Mouse (Mus musculus) thymus, adult 2 months (tissue): ENCODE data around the gene BC024978. TPM values are rescaled to one million over a fixed set of nuclear protein-coding genes. Genes with fewer than 3 reads are reported as not detected.

Experiments used
- DNase-seq: peaks from one replicate; pipeline ENCODE4 v3.0.0; 2021
- H3K27ac ChIP-seq: fragments of 200-500 bp; 2 replicates; pipeline ENCODE4 v1.5.1; 2012; ENCODE audit warnings: low read length, control low read depth; ENCODE audit not compliant: control insufficient read depth, insufficient read depth
- H3K27me3 ChIP-seq: fragments of 200-500 bp; 2 replicates; pipeline ENCODE4 v1.6.1; 2012; ENCODE audit warnings: mild to moderate bottlenecking, low read length, moderate library complexity, mixed read lengths; ENCODE audit not compliant: control insufficient read depth, insufficient read depth
- H3K36me3 ChIP-seq: fragments of 200-500 bp; 2 replicates; pipeline ENCODE4 v1.6.1; 2012; ENCODE audit warnings: mild to moderate bottlenecking, low read length, moderate library complexity; ENCODE audit not compliant: control insufficient read depth, insufficient read depth
- H3K4me1 ChIP-seq: fragments of 200-500 bp; replicated peaks from 2 replicates; pipeline ENCODE4 v1.6.1; 2012; ENCODE audit warnings: low read length; ENCODE audit not compliant: control insufficient read depth, insufficient read depth
- H3K4me3 ChIP-seq: fragments of 200-500 bp; 2 replicates; pipeline ENCODE4 v1.5.1; 2012; ENCODE audit warnings: mild to moderate bottlenecking, low read length, control low read depth, moderate library complexity; ENCODE audit not compliant: control insufficient read depth, insufficient read depth
- CTCF ChIP-seq: fragments of 200-500 bp; IDR thresholded peaks from 2 replicates; pipeline ENCODE4 v1.5.1; 2012; ENCODE audit warnings: mild to moderate bottlenecking, control low read depth, low read length, moderate library complexity, borderline replicate concordance; ENCODE audit not compliant: control insufficient read depth, poor library complexity, insufficient read depth; ENCODE audit errors: extremely low read depth
- POLR2A ChIP-seq: fragments of 200-500 bp; IDR thresholded peaks from 2 replicates; pipeline ENCODE4 v1.6.1; 2012; ENCODE audit warnings: mild to moderate bottlenecking, low read length, control low read depth, moderate library complexity; ENCODE audit not compliant: control insufficient read depth, poor library complexity, insufficient read depth; ENCODE audit errors: extremely low read depth
- WGBS: fragments of 180-500 bp; shearing (Covaris S2); methylation state at CpG from one replicate; pipeline ENCODE4 v1.1.7; 2018; 5-methylcytosine and 5-hydroxymethylcytosine counted together
- polyA plus RNA-seq: library from polyadenylated mRNA; depleted of rRNA; stranded (reverse); fragments of >200 nt; gene quantifications from 2 replicates; pipeline ENCODE4 v1.2.3, GENCODE M21; 2012; rRNA removed

Gene BC024978
- 20.4 and 20.9 TPM in 2 replicates for polyA plus RNA-seq

DNA sequence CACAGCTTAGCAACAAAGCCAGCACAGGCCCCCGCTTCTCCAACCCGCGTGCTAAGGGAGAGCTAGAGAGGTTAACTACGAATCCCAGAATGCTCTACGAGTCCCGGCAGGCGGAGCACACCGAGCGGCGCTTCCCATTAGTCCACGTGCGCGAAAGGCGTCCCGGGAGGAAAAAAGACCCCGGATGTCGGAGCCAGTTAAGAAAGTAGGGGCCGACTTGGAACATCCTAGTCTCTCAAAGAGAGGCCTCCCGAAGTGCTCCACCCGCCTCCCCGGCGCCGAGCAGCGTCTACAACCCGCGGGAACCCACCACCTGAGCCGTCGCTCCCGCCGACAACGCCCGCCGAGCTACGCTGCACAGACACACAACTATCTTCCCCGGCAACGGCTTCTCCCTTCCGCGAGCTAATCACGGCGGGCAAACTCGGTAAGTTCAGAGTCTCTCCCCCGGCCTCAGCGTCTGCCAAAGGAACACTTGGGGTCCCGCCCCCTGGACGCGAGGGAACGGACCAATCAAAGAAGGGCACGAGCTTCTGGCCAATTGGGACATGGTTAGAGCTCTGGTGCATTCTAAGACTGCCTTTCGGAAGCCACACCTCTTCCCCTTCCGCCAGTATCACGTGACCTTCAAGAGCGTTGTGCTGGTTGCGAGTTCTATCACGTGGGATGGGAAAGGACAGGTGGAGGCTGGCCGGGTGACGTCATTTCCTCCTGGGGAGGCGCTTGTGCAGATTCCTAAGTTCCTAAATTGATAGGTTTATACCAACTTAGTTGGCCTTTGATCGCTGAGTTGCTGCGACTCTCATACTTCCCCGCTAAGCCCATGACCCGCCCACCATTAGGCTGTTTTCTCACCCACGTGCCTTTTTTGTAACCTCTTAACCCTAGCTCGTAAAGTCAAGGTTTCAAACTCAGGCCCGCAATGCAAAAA, at the start of gene BC024978, which contains the start of gene Snrpa:
Gene BC024978, plus strand, starts transcription at position 101 of the 931 bp plus-strand sequence.
Gene Snrpa, minus strand, starts transcription at position 591 of the 931 bp plus-strand sequence.
- WGBS, result under 1% methylated on average over 64 of the region's 64 CpGs
- H3K4me1 ChIP-seq, result peaks cover 7% of the 10 kb centered on the region
- TF ChIP-seq CTCF (0 out of 2 replicates have a peak, but pooled peaks have one; percentile 39), POLR2A (peak; percentile 60)
- peak; percentile 95 for DNase-seq
- H3K27ac ChIP-seq, result peak within 1 kb of the TSS; percentile 83
- peak within 1 kb of the TSS; percentile 78 for H3K4me3 ChIP-seq
- no peaks in the 10 kb centered on the region for H3K27me3 ChIP-seq
- peaks cover 19% of the 10 kb centered on the region for H3K36me3 ChIP-seq

DNA sequence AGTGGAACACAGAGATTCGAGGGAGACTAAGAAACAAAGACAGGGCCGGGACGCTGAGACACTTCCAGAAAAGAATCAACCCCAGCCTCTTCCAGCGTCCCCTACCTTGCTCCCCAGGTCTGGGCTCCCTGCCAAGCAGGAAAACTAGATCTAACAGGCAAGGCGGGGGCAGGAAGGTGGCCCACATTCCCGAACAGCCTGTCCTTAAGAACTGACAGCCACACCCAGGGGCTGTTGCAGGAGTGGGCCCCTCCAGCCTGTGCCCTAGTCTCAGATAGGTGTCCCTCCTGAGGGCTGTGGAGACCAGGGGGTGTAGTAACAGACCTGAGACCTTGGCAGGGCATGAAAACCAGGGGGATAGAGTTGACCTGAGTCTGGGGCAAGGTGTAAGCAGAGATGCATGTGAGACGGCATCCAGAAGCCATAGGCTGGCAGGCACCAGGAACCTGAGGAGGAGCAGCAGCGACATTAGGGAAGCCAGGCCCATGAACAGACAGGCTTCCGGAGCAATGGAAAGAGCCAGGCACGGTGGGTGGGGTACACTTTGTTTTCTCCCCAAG, 42.3 kb upstream of the BC024978 start, which contains the start of gene Cyp2t4:
Gene Cyp2t4, plus strand, starts transcription at position 510 of the 560 bp plus-strand sequence.
- Histone ChIP-seq H3K4me3 (no peak within 1 kb of the TSS), H3K36me3 (peaks cover 6% of the 10 kb centered on the region), H3K27ac (no peak within 1 kb of the TSS), H3K27me3 (no peaks in the 10 kb centered on the region), H3K4me1 (no peaks in the 10 kb centered on the region)
- 73% methylated on average over 10 of the region's 10 CpGs for WGBS
- DNase-seq, result no peak
- TF ChIP-seq CTCF (no peak), POLR2A (no peak)

DNA sequence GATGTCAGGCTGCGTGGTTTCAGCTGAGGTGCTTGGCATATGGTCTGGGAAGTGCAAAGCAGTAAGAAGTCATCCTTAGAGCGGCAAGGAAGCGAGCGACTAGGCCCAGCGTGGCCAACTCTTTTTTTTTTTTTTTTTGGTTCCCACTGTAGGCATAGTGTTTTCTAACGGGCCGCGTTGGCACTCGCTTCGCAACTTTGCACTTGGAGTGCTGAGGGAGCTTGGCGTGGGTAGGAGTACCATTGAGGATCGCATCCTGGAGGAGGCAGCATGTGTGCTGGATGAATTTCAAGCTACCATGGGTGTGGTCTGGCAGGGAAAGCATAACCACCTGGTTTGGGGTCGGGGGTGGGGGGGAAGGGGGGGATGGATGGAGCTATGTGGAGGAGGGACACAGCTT, 39.6 kb upstream of the BC024978 start:
- TF ChIP-seq CTCF, result no peak
- TF ChIP-seq POLR2A, result no peak
- WGBS, result 89% methylated on average over 13 of the region's 13 CpGs
- Histone ChIP-seq H3K4me3 (no peak overlapping the region), H3K4me1 (peaks cover 9% of the 10 kb centered on the region), H3K27ac (no peak overlapping the region), H3K27me3 (no peaks in the 10 kb centered on the region), H3K36me3 (peaks cover 16% of the 10 kb centered on the region)
- no peak for DNase-seq

DNA sequence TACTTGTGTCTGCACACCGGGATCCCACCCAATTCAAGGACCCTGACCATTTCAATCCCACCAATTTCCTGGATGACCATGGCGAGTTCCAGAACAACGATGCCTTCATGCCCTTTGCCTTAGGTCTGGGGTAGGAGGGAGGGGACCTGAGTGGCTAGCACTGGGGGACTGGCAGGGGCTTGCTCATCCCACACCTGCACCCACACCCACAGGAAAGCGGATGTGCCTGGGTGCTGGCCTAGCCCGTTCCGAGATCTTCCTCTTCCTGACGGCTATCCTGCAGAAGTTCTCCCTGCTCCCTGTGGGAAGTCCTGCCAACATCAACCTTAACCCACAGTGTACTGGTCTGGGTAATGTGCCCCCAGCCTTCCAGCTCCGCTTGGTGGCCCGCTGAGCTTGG, 37.4 kb upstream of the BC024978 start:
- 96% methylated on average over 9 of the region's 9 CpGs for WGBS
- Histone ChIP-seq H3K4me3 (no peak overlapping the region), H3K27ac (no peak overlapping the region), H3K4me1 (peaks cover 19% of the 10 kb centered on the region), H3K36me3 (peaks cover 16% of the 10 kb centered on the region), H3K27me3 (no peaks in the 10 kb centered on the region)
- TF ChIP-seq CTCF (no peak), POLR2A (no peak)
- DNase-seq, result no peak

DNA sequence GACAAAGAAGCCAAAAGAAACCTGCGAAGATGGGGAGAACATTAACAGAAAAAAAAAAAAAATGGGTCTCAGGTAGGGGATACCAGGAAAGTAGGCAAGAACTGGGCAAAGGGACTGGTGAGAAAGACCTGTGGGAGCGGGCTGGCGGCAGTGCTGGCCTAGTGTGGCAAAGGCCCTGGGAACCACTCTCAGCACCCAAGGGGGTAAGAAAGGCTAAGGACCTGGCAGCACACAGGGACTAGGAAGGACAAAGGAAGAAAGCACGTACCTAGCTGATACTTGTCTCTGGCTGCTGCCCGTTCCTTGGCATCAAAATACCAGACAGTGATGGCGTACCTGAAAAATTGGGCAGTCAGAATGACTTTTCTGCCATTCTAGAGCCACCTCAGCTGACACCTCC, 36.3 kb upstream of the BC024978 start:
- Histone ChIP-seq H3K4me3 (no peak overlapping the region), H3K36me3 (peaks cover 16% of the 10 kb centered on the region), H3K4me1 (peaks cover 28% of the 10 kb centered on the region), H3K27me3 (no peaks in the 10 kb centered on the region), H3K27ac (no peak overlapping the region)
- TF ChIP-seq POLR2A, result no peak
- no peak for TF ChIP-seq CTCF
- no peak for DNase-seq
- 98% methylated on average over 6 of the region's 6 CpGs for WGBS

DNA sequence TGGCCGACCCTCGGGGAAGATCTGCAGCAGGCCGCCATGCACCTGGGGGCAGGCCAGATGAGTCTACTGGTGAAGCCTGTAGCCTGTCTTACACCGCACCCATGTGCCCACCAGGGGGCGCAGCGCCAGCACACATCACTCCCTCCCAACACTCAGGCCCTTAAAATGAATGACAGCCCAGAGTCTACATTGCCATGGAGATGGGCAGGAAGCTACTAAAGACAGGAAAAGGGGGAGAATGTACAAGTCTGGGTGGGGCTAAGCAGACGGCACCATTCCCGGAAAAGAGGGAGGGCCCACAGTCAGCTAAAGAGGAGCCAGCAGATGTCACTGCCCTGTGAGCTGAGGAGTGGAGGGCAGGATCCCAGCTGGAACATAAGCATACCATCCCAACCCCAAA, 35.7 kb upstream of the BC024978 start:
- Histone ChIP-seq H3K4me3 (no peak overlapping the region), H3K27ac (no peak overlapping the region), H3K27me3 (no peaks in the 10 kb centered on the region), H3K36me3 (peaks cover 16% of the 10 kb centered on the region), H3K4me1 (peaks cover 34% of the 10 kb centered on the region)
- DNase-seq, result peak; percentile 91
- TF ChIP-seq POLR2A (no peak), CTCF (peak; percentile 96)
- WGBS, result 8% methylated on average over 8 of the region's 8 CpGs

DNA sequence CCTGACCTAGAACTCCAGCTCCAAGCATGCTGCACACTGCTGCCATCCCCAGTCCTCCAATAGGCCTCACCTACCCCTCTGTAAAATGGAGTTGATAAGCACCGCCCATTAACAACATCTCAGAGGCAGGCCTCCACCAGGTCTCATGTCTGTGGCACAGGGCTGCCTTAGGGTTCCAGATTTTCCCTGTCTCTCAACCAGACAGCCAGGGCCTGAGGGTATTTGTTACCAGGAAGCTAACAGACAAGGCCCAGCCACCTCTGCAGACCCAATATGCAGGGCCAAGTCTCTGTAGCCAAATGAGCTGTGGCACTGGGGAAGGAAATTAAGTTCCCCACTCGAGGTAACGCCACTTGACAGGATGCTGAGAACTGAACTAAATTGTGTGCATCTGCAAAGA, 34.7 kb upstream of the BC024978 start:
- no peaks in the 10 kb centered on the region for H3K27me3 ChIP-seq
- TF ChIP-seq CTCF (no peak), POLR2A (no peak)
- H3K36me3 ChIP-seq, result peaks cover 16% of the 10 kb centered on the region
- H3K4me3 ChIP-seq, result no peak overlapping the region
- H3K4me1 ChIP-seq, result peaks cover 42% of the 10 kb centered on the region
- DNase-seq, result no peak
- H3K27ac ChIP-seq, result no peak overlapping the region
- WGBS, result 72% methylated on average over 3 of the region's 3 CpGs
